Comparison of ENCODE assay signal across 8 mouse cellular contexts in the genomic region with DNA sequence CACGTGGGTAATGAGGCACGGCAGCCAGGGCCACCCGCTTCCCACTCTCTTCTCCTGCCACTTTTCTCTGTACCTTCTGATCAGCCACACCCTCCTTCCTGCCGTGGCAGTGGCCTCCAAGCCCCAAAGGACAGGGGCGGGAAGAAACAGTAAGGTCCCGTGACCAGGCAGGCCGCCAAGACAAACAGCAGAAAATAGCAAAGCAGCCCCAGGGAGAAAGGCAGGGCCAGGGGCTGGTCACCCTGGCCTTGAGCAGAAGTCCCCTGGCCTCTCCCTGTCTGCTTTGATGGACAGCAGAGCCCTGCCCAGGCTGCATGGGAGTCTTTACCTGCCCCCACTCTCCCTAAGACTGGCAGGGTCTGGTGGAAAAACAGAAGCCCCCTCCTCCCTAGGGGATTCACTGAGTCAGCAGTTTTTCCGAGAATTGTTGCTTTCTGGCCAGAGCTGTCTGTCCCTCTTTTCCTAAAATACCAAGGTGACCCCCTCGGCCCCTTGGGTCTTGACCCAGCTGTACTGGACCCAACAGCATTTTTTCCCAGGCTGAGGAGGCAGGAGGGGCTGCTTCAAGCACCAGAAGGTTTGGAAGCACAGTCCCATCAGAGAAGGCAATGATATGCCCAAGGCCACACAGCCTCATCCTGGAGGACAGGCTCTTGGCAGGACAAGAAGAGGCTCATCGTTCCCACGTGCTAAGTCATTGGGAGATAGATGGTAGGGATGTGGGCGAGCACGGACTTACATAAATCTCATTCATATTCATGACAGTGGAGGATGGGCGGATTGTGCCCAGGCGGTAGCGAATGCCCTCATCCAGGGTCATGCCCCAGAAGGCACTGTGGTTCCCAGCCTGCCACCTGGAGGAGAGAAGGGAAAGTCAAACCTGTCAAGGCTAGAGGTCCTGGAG. TPM values are rescaled to one million over a fixed set of nuclear protein-coding genes. Genes with fewer than 3 reads are reported as not detected.
DNase-seq lines count a peak whose midpoint lies in the region; ATAC-seq and TF ChIP-seq lines count a peak whose summit lies in the region.

No protein-coding gene starts in this region.

- no peaks in the 10 kb centered on the region for H3K27me3 ChIP-seq in heart, embryonic 13.5 days (replicated peaks)
- H3K27me3 ChIP-seq in lung, embryonic 15.5 days = no peaks in the 10 kb centered on the region
- no peaks in the 10 kb centered on the region for H3K27me3 ChIP-seq in small intestine, adult 2 months (ENCODE audit: control insufficient read depth, insufficient read depth, low read length)

- no peak overlapping the region; the same call in 1 of the 2 replicates for H3K4me3 ChIP-seq in layer of hippocampus, adult 2 months
- peak overlapping the region; percentile 31 for H3K4me3 ChIP-seq in bone marrow macrophage, adult 2 months (ENCODE audit: insufficient read depth, low read length)
- peak overlapping the region; percentile 30 for H3K4me3 ChIP-seq in heart, embryonic 13.5 days
- H3K4me3 ChIP-seq in lung, embryonic 15.5 days = peak overlapping the region; percentile 15; the same call in 1 of the 2 replicates
- H3K4me3 ChIP-seq in small intestine, adult 2 months (ENCODE audit: low read depth, low read length) = peak overlapping the region; percentile 15; the same call in 1 of the 2 replicates

- no peak for TF ChIP-seq CTCF in layer of hippocampus, adult 2 months (conservative IDR thresholded peaks at IDR 0.05)
- TF ChIP-seq CTCF in bone marrow macrophage, adult 2 months (IDR thresholded peaks at IDR 0.05; ENCODE audit: low read depth, low read length) = no peak
- TF ChIP-seq CTCF in small intestine, adult 2 months (IDR thresholded peaks at IDR 0.05; ENCODE audit: extremely low read depth, insufficient read length, insufficient replicate concordance, low read depth, low read length) = peak; percentile 40; the same call in 1 of the 2 replicates

- peak; percentile 67; the same call in 1 of the 2 replicates for ATAC-seq in heart, embryonic 13.5 days (ENCODE audit: extremely low read depth, insufficient number of reproducible peaks, low FRiP score, low TSS enrichment)
- ATAC-seq in lung, embryonic 15.5 days (ENCODE audit: borderline replicate concordance, extremely low read depth, low FRiP score, low TSS enrichment) = peak; percentile 60

- H3K36me3 ChIP-seq in heart, embryonic 13.5 days = peaks cover 18% of the 10 kb centered on the region
- 0 out of 2 replicates have a peak, but pooled peaks cover 4% of the 10 kb centered on the region for H3K36me3 ChIP-seq in lung, embryonic 15.5 days
- H3K36me3 ChIP-seq in small intestine, adult 2 months (ENCODE audit: control insufficient read depth, insufficient read depth, low read length) = peaks cover 14% of the 10 kb centered on the region

- peak overlapping the region; percentile 53 for H3K27ac ChIP-seq in layer of hippocampus, adult 2 months
- no peak overlapping the region for H3K27ac ChIP-seq in bone marrow macrophage, adult 2 months (ENCODE audit: insufficient read depth, low read depth, low read length)
- peak overlapping the region; percentile 91 for H3K27ac ChIP-seq in heart, embryonic 13.5 days (replicated peaks)
- peak overlapping the region; percentile 95 for H3K27ac ChIP-seq in lung, embryonic 15.5 days
- peak overlapping the region; percentile 28 for H3K27ac ChIP-seq in small intestine, adult 2 months (ENCODE audit: insufficient read depth, low read depth, low read length)

- no peaks in the 10 kb centered on the region for H3K9me3 ChIP-seq in heart, embryonic 13.5 days
- no peaks in the 10 kb centered on the region for H3K9me3 ChIP-seq in lung, embryonic 15.5 days

- DNase-seq in layer of hippocampus, adult 2 months (ENCODE audit: low spot score in 2 of 2) = no peak
- DNase-seq in layer of hippocampus, adult 18-20 months (ENCODE audit: low spot score in 2 of 2) = no peak
- peak; percentile 95 for DNase-seq in kidney, adult 9 months
- DNase-seq in cerebellum, adult 8-10 months = no peak

- peak overlapping the region; percentile 67 for H3K9ac ChIP-seq in heart, embryonic 13.5 days
- H3K9ac ChIP-seq in lung, embryonic 15.5 days = 0 out of 2 replicates have a peak overlapping the region, but pooled peaks have one; percentile 26

- H3K4me1 ChIP-seq in bone marrow macrophage, adult 2 months (ENCODE audit: control insufficient read depth, insufficient read depth, low read length) = peaks cover 11% of the 10 kb centered on the region
- H3K4me1 ChIP-seq in heart, embryonic 13.5 days = peaks cover 90% of the 10 kb centered on the region
- H3K4me1 ChIP-seq in lung, embryonic 15.5 days = peaks cover 68% of the 10 kb centered on the region
- H3K4me1 ChIP-seq in small intestine, adult 2 months (ENCODE audit: control insufficient read depth, insufficient read depth, insufficient read length, low read length) = peaks cover 39% of the 10 kb centered on the region

- WGBS in heart, embryonic 13.5 days = 34% methylated on average over 16 of the region's 16 CpGs
- 35% methylated on average over 16 of the region's 16 CpGs for WGBS in lung, embryonic 15.5 days
- 21% methylated on average over 16 of the region's 16 CpGs for WGBS in small intestine, adult 2 months

- peak overlapping the region; percentile 63 for H3K4me2 ChIP-seq in heart, embryonic 13.5 days
- H3K4me2 ChIP-seq in lung, embryonic 15.5 days = peak overlapping the region; percentile 53

- TF ChIP-seq POLR2A in bone marrow macrophage, adult 2 months (IDR thresholded peaks at IDR 0.05; ENCODE audit: borderline replicate concordance, low read depth, low read length) = no peak
- TF ChIP-seq POLR2A in small intestine, adult 2 months (IDR thresholded peaks at IDR 0.05; ENCODE audit: low read depth, low read length) = no peak

RNA-seq across cellular contexts. Expression of a gene that starts 6.4 kb away (rescaled TPM):
- total RNA-seq in layer of hippocampus, adult 2 months (2021) = 10 to 100 TPM in 1 of 2 experiments, 1 to 10 TPM in 1; 9.1 to 11.7 TPM
- total RNA-seq in layer of hippocampus, adult 18-20 months (2021) = 10 to 100 TPM; 12.5 to 15.9 TPM
- 0.58 and 0.92 TPM in 2 replicates for polyA plus RNA-seq in bone marrow macrophage, adult 2 months (2012; ENCODE audit: insufficient read depth, insufficient read length, missing spikeins)
- polyA plus RNA-seq in heart, embryonic 13.5 days (2015; fragmentation: Nextera tagmentation; extraction: Ambion mirVana) = 47.4 and 53.0 TPM in 2 replicates
- polyA plus RNA-seq in lung, embryonic 15.5 days (2015; fragmentation: Nextera tagmentation; extraction: Ambion mirVana) = 52.4 and 57.5 TPM in 2 replicates
- polyA plus RNA-seq in small intestine, adult 2 months (2012; rRNA removed) = 106 and 109 TPM in 2 replicates

RNA-seq across cellular contexts. Expression of a gene that starts 29.4 kb away (rescaled TPM):
- 1 to 10 TPM; 2.7 to 2.8 TPM for total RNA-seq in layer of hippocampus, adult 2 months (2021)
- total RNA-seq in layer of hippocampus, adult 18-20 months (2021) = 1 to 10 TPM; 1.6 to 2.3 TPM
- not detected in 2 replicates for polyA plus RNA-seq in bone marrow macrophage, adult 2 months (2012; ENCODE audit: insufficient read depth, insufficient read length, missing spikeins)
- polyA plus RNA-seq in heart, embryonic 13.5 days (2015; fragmentation: Nextera tagmentation; extraction: Ambion mirVana) = 0.32 TPM in 1 of 2 replicates, not detected in the other
- 0.28 and 0.50 TPM in 2 replicates for polyA plus RNA-seq in lung, embryonic 15.5 days (2015; fragmentation: Nextera tagmentation; extraction: Ambion mirVana)
- polyA plus RNA-seq in small intestine, adult 2 months (2012; rRNA removed) = 3.3 and 3.8 TPM in 2 replicates

RNA-seq across cellular contexts. Expression of a gene that starts 53.7 kb away (rescaled TPM):
- under 1 TPM in 1 of 2 experiments, not detected in 1; 0.15 TPM for total RNA-seq in layer of hippocampus, adult 2 months (2021)
- not detected for total RNA-seq in layer of hippocampus, adult 18-20 months (2021)
- polyA plus RNA-seq in bone marrow macrophage, adult 2 months (2012; ENCODE audit: insufficient read depth, insufficient read length, missing spikeins) = not detected in 2 replicates
- not detected in 2 replicates for polyA plus RNA-seq in heart, embryonic 13.5 days (2015; fragmentation: Nextera tagmentation; extraction: Ambion mirVana)
- not detected in 2 replicates for polyA plus RNA-seq in lung, embryonic 15.5 days (2015; fragmentation: Nextera tagmentation; extraction: Ambion mirVana)
- not detected in 2 replicates for polyA plus RNA-seq in small intestine, adult 2 months (2012; rRNA removed)

Comparison
In these comparisons a context has a peak if more than half of its experiments do, and no peak if none do; other contexts are left out.
1. RNA of a gene that starts 6.4 kb away (polyA plus RNA-seq): 106 to 109 TPM in small intestine, adult 2 months, 52.4 to 57.5 TPM in lung, embryonic 15.5 days and 47.4 to 53.0 TPM in heart, embryonic 13.5 days; 0.58 to 0.92 TPM in bone marrow macrophage, adult 2 months; every median in the first group is over 10 times any median in the second.